Mouse (Mus musculus) small intestine, adult 2 months (tissue): ENCODE data around the gene Prkacb.

Experiments
- CTCF ChIP-seq: fragments of 200-500 bp; IDR thresholded peaks from 2 replicates; pipeline ENCODE4 v1.5.1; 2012; ENCODE audit warnings: low read depth, mild to moderate bottlenecking, control low read depth, inconsistent platforms, low read length, moderate library complexity, mixed read lengths; ENCODE audit not compliant: insufficient replicate concordance, insufficient read length; ENCODE audit errors: extremely low read depth
- POLR2A ChIP-seq: fragments of 200-500 bp; IDR thresholded peaks from 2 replicates; pipeline ENCODE4 v1.6.1; 2012; ENCODE audit warnings: low read depth, mild to moderate bottlenecking, control low read depth, inconsistent platforms, low read length, moderate library complexity

GRCm38 (mm10) chr3:146684811-146685675 lies 127.7 kb downstream of the Prkacb start, which contains the start of gene Samd13:
- no peak for TF ChIP-seq CTCF
- TF ChIP-seq POLR2A = no peak
